Mouse (Mus musculus): ENCODE measurements around the gene Gm11985. TPM values are rescaled to one million over a fixed set of nuclear protein-coding genes. Genes with fewer than 3 reads are reported as not detected.

The Gm11985 gene
- total RNA-seq, 2 experiments from 2014 or later, result not detected

- DNase-seq (ENCODE audit: low spot score in 2 of 2), result no peak
Observed at GRCm38 (mm10) chr11:7200393-7200783, 12.0 kb upstream of the Gm11985 start.

GRCm38 (mm10) chr11:7199736-7200392 is 11.5 kb upstream of the Gm11985 start:
- peak; percentile 52 to 69 for DNase-seq (ENCODE audit: low spot score in 2 of 2)

- no peak for DNase-seq (ENCODE audit: low spot score in 2 of 2)
Observed at GRCm38 (mm10) chr11:7198481-7199256, 10.3 kb upstream of the Gm11985 start.

- no peak for DNase-seq (ENCODE audit: low spot score in 2 of 2)
Observed at GRCm38 (mm10) chr11:7198006-7198405, 9.6 kb upstream of the Gm11985 start.

GRCm38 (mm10) chr11:7197491-7197941 is 9.1 kb upstream of the Gm11985 start, which contains the start of gene Igfbp1:
Igfbp1 (plus strand) TSS chr11:7197782.
- no peak for DNase-seq (ENCODE audit: low spot score in 2 of 2)

- no peak for DNase-seq (ENCODE audit: low spot score in 2 of 2)
Observed at GRCm38 (mm10) chr11:7195312-7195685, 6.9 kb upstream of the Gm11985 start.

GRCm38 (mm10) chr11:7194432-7195311 is 6.3 kb upstream of the Gm11985 start:
- no peak for DNase-seq (ENCODE audit: low spot score in 2 of 2)

- DNase-seq (ENCODE audit: low spot score in 2 of 2), result no peak
Observed at GRCm38 (mm10) chr11:7193134-7193533, 4.8 kb upstream of the Gm11985 start.

GRCm38 (mm10) chr11:7192710-7193109 is 4.3 kb upstream of the Gm11985 start:
- no peak for DNase-seq (ENCODE audit: low spot score in 2 of 2)

GRCm38 (mm10) chr11:7187472-7187871 is 897 bp downstream of the Gm11985 start:
- no peak for DNase-seq (ENCODE audit: low spot score in 2 of 2)

- no peak for DNase-seq (ENCODE audit: low spot score in 2 of 2)
Observed at GRCm38 (mm10) chr11:7184420-7184819, 3.9 kb downstream of the Gm11985 start.

- DNase-seq (ENCODE audit: low spot score in 2 of 2), result no peak
Observed at GRCm38 (mm10) chr11:7182409-7183042, 5.8 kb downstream of the Gm11985 start.

- DNase-seq (ENCODE audit: low spot score in 2 of 2), result no peak
Observed at GRCm38 (mm10) chr11:7179276-7179675, 9.1 kb downstream of the Gm11985 start.

- no peak for DNase-seq (ENCODE audit: low spot score in 2 of 2)
Observed at GRCm38 (mm10) chr11:7178724-7179123, 9.6 kb downstream of the Gm11985 start.

GRCm38 (mm10) chr11:7173664-7174063 is 14.7 kb downstream of the Gm11985 start:
- no peak for DNase-seq (ENCODE audit: low spot score in 2 of 2)

GRCm38 (mm10) chr11:7169645-7170044 is 18.7 kb downstream of the Gm11985 start:
- DNase-seq (ENCODE audit: low spot score in 2 of 2), result no peak

GRCm38 (mm10) chr11:7164416-7164815 is 24.0 kb downstream of the Gm11985 start:
- DNase-seq (ENCODE audit: low spot score in 2 of 2), result no peak

GRCm38 (mm10) chr11:7161502-7162174 is 26.7 kb downstream of the Gm11985 start:
- peak in 1 of 2 experiments; percentile 47 for DNase-seq (ENCODE audit: low spot score in 2 of 2)

- no peak for DNase-seq (ENCODE audit: low spot score in 2 of 2)
Observed at GRCm38 (mm10) chr11:7160637-7161101, 27.7 kb downstream of the Gm11985 start.

GRCm38 (mm10) chr11:7160146-7160545 is 28.2 kb downstream of the Gm11985 start:
- no peak for DNase-seq (ENCODE audit: low spot score in 2 of 2)

Measured in left cerebral cortex, adult 18-20 months (tissue).